Mouse (Mus musculus): ENCODE results near the gene Matk. TPM values are rescaled to one million over a fixed set of nuclear protein-coding genes. Genes with fewer than 3 reads are reported as not detected.
A peak's percentile ranks its signal among the peaks of the same experiment; 100 is the strongest.
"Not testable (repeated sequence)": the region's sequence is repeated elsewhere in the genome, so short reads cannot be mapped to it uniquely, and the experiment has no call there.

The Matk gene
- polyA plus RNA-seq (2015; fragmentation: Nextera tagmentation; extraction: Ambion mirVana), result 2.6 and 2.7 TPM in 2 replicates

DNA sequence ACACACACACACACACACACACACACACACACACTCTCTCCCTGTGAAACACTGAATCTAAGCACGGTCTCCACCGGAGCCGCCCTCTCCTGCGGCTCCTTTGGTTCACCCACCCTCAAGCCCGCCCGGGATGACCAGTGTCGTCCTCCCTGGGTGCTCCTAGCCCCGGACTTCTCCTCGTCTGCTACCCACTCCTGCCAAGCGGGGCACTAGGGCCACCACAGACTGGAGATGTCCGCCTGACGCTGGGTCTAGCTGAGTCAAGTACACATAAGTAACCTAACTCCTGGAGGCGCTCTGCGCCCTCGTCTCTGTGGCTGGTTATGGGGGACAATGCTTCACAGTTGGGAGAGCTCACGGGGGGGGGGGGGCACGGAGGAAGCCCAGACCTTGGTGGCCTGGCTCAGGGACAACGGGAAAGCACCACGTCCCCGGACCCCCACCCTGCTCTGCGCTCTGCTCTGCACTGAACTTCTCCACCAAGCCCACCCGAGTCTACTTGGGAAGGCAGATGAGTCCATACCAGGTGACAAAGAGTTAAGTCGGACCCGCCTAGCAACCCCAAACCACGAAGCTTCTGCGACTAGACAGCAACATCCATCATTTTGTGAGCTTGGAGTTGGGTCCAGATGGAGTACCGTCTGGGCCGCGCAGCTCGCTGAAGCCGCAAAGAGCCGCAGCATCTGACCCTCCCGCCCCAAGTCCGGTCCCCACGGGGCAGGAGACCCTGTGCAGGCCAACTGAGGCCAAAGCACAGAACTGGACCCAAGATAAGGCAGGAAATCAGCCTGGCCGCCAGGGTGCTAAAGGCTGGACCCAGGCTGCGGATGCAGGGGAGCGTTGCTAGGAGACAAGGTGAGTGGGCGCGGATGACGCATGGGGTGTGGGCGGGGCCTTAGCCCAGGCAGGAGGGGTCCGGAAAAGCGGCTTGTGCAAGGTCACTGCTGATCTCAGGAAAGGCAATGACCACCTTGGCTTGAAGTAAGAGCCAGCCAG, at the start of gene Matk:
Matk (plus strand) TSS at position 512 of the 996 bp plus-strand sequence.
- Histone ChIP-seq H3K27me3 (ENCODE audit: control insufficient read depth, insufficient read depth, low read length) (peaks cover 56% of the 10 kb centered on the region), H3K9ac (ENCODE audit: low read length) (no peak within 1 kb of the TSS), H3K27ac (ENCODE audit: low read length) (no peak within 1 kb of the TSS), H3K9me3 (replicated peaks; ENCODE audit: control insufficient read depth, low read length) (no peaks in the 10 kb centered on the region), H3K4me3 (ENCODE audit: low read length) (no peak within 1 kb of the TSS), H3K4me2 (ENCODE audit: low read depth, low read length) (no peak within 1 kb of the TSS), H3K4me1 (ENCODE audit: control insufficient read depth, insufficient read depth, low read length) (peaks cover 7% of the 10 kb centered on the region), H3K36me3 (ENCODE audit: control insufficient read depth, insufficient read depth) (no peaks in the 10 kb centered on the region)
- 11% methylated on average over 44 of the region's 44 CpGs for WGBS
- ATAC-seq (replicated peaks; ENCODE audit: extremely low read depth, insufficient read depth, low FRiP score), result 0 out of 2 replicates have a peak, but pooled peaks have one; percentile 17

GRCm38 (mm10) chr10:81202978-81203720, 49.6 kb upstream of the Matk start:
- Histone ChIP-seq H3K36me3 (ENCODE audit: control insufficient read depth, insufficient read depth) (no peaks in the 10 kb centered on the region), H3K4me3 (ENCODE audit: low read length) (no peak overlapping the region), H3K4me2 (ENCODE audit: low read depth, low read length) (no peak overlapping the region), H3K9me3 (replicated peaks; ENCODE audit: control insufficient read depth, low read length) (no peaks in the 10 kb centered on the region), H3K9ac (ENCODE audit: low read length) (no peak overlapping the region; the same call in 1 of the 2 replicates), H3K4me1 (ENCODE audit: control insufficient read depth, insufficient read depth, low read length) (peaks cover 39% of the 10 kb centered on the region), H3K27ac (ENCODE audit: low read length) (peak overlapping the region; percentile 96), H3K27me3 (ENCODE audit: control insufficient read depth, insufficient read depth, low read length) (no peaks in the 10 kb centered on the region)
- WGBS, result 55% methylated on average over 8 of the region's 8 CpGs
- no peak for ATAC-seq (replicated peaks; ENCODE audit: extremely low read depth, insufficient read depth, low FRiP score)

GRCm38 (mm10) chr10:81204137-81204536, 48.6 kb upstream of the Matk start:
- Histone ChIP-seq H3K36me3 (ENCODE audit: control insufficient read depth, insufficient read depth) (no peaks in the 10 kb centered on the region), H3K4me2 (ENCODE audit: low read depth, low read length) (no peak overlapping the region), H3K27ac (ENCODE audit: low read length) (peak overlapping the region; percentile 96), H3K4me1 (ENCODE audit: control insufficient read depth, insufficient read depth, low read length) (peaks cover 33% of the 10 kb centered on the region), H3K9me3 (replicated peaks; ENCODE audit: control insufficient read depth, low read length) (no peaks in the 10 kb centered on the region), H3K9ac (ENCODE audit: low read length) (no peak overlapping the region), H3K4me3 (ENCODE audit: low read length) (no peak overlapping the region), H3K27me3 (ENCODE audit: control insufficient read depth, insufficient read depth, low read length) (no peaks in the 10 kb centered on the region)
- 52% methylated on average over 4 of the region's 4 CpGs for WGBS
- ATAC-seq (replicated peaks; ENCODE audit: extremely low read depth, insufficient read depth, low FRiP score), result no peak

DNA sequence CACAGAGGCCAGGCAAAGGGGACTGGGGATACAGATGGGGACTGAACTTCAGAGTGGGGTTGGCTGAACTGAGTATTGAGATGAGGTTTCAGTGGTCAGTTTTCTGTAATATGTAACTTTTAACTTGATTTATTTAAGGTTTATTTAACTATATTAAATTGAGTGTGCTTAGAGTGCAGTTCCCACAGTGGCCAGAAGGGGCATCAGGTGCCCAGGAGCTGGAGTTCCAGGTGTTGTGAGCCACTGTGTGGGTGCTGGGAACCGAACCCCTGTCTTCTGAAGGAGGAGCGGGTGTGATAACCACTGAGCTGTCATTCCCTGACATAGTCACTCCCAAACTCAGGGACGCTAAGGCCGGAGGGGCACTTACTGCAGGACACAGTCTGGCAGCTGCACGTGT, 42.6 kb upstream of the Matk start:
- peaks cover 3% of the 10 kb centered on the region; the same call in 1 of the 2 replicates for H3K9me3 ChIP-seq (replicated peaks; ENCODE audit: control insufficient read depth, low read length)
- no peak overlapping the region for H3K27ac ChIP-seq (ENCODE audit: low read length)
- no peaks in the 10 kb centered on the region for H3K36me3 ChIP-seq (ENCODE audit: control insufficient read depth, insufficient read depth)
- H3K4me3 ChIP-seq (ENCODE audit: low read length), result no peak overlapping the region
- H3K27me3 ChIP-seq (ENCODE audit: control insufficient read depth, insufficient read depth, low read length), result no peaks in the 10 kb centered on the region
- H3K4me1 ChIP-seq (ENCODE audit: control insufficient read depth, insufficient read depth, low read length), result no peaks in the 10 kb centered on the region
- 95% methylated on average over 5 of the region's 5 CpGs for WGBS
- no peak for ATAC-seq (replicated peaks; ENCODE audit: extremely low read depth, insufficient read depth, low FRiP score)
- no peak overlapping the region for H3K4me2 ChIP-seq (ENCODE audit: low read depth, low read length)
- no peak overlapping the region for H3K9ac ChIP-seq (ENCODE audit: low read length)

- Histone ChIP-seq H3K27ac (ENCODE audit: low read length) (no peak overlapping the region), H3K9ac (ENCODE audit: low read length) (no peak overlapping the region), H3K4me3 (ENCODE audit: low read length) (no peak overlapping the region), H3K4me1 (ENCODE audit: control insufficient read depth, insufficient read depth, low read length) (no peaks in the 10 kb centered on the region), H3K27me3 (ENCODE audit: control insufficient read depth, insufficient read depth, low read length) (no peaks in the 10 kb centered on the region), H3K9me3 (replicated peaks; ENCODE audit: control insufficient read depth, low read length) (no peaks in the 10 kb centered on the region), H3K36me3 (ENCODE audit: control insufficient read depth, insufficient read depth) (no peaks in the 10 kb centered on the region), H3K4me2 (ENCODE audit: low read depth, low read length) (no peak overlapping the region)
- 88% methylated on average over 6 of the region's 6 CpGs for WGBS
- no peak for ATAC-seq (replicated peaks; ENCODE audit: extremely low read depth, insufficient read depth, low FRiP score)
Observed at GRCm38 (mm10) chr10:81216260-81216659, 36.5 kb upstream of the Matk start.

DNA sequence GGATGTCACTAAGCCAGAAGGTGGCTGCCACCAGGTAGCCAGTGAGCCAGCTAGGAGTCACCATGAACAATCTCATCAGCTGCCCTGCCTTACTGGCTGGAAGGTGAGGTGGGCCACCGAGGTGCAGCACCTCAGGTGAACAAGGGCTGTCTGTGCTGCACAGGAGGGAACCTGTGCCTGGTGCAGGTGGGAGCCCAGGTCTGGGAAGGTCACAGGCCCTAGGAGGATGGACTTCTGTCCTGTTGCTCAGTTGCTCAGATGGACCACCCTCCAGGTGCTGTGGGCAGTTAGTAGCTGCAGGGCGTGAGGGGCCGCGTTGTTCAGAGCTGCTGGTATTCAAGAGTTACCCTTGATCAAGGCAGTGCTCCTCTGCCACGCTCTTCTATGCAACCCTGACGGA, 35.9 kb upstream of the Matk start:
- Histone ChIP-seq H3K4me2 (ENCODE audit: low read depth, low read length) (no peak overlapping the region), H3K4me3 (ENCODE audit: low read length) (no peak overlapping the region), H3K9ac (ENCODE audit: low read length) (no peak overlapping the region), H3K36me3 (ENCODE audit: control insufficient read depth, insufficient read depth) (no peaks in the 10 kb centered on the region), H3K27me3 (ENCODE audit: control insufficient read depth, insufficient read depth, low read length) (no peaks in the 10 kb centered on the region), H3K4me1 (ENCODE audit: control insufficient read depth, insufficient read depth, low read length) (no peaks in the 10 kb centered on the region), H3K27ac (ENCODE audit: low read length) (no peak overlapping the region), H3K9me3 (replicated peaks; ENCODE audit: control insufficient read depth, low read length) (no peaks in the 10 kb centered on the region)
- ATAC-seq (replicated peaks; ENCODE audit: extremely low read depth, insufficient read depth, low FRiP score), result no peak
- WGBS, result 82% methylated on average over 6 of the region's 6 CpGs

DNA sequence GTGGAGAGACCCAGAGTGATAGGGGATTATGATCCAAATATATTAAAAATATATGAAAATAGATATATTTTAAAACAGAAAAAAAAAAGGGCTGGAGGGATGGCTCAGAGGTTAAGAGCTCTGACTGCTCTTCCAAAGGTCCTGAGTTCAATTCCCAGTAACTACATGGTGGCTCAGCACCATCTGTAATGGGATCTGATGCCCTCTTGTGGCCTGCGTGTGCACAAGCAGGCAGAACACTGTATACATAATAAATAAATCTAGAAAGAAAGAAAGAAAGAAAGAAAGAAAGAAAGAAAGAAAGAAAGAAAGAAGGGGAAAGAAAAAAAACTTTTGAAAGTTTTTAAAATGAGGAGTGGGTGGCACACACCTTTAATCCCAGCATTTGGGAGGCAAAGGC, 35.5 kb upstream of the Matk start:
- ATAC-seq (replicated peaks; ENCODE audit: extremely low read depth, insufficient read depth, low FRiP score); H3K9ac ChIP-seq (ENCODE audit: low read length); H3K36me3 ChIP-seq (ENCODE audit: control insufficient read depth, insufficient read depth); H3K27ac ChIP-seq (ENCODE audit: low read length); H3K9me3 ChIP-seq (replicated peaks; ENCODE audit: control insufficient read depth, low read length); H3K4me2 ChIP-seq (ENCODE audit: low read depth, low read length); H3K27me3 ChIP-seq (ENCODE audit: control insufficient read depth, insufficient read depth, low read length); H3K4me1 ChIP-seq (ENCODE audit: control insufficient read depth, insufficient read depth, low read length); H3K4me3 ChIP-seq (ENCODE audit: low read length): not testable (repeated sequence)
- 4% methylated on average over 1 of the region's 1 CpGs for WGBS

DNA sequence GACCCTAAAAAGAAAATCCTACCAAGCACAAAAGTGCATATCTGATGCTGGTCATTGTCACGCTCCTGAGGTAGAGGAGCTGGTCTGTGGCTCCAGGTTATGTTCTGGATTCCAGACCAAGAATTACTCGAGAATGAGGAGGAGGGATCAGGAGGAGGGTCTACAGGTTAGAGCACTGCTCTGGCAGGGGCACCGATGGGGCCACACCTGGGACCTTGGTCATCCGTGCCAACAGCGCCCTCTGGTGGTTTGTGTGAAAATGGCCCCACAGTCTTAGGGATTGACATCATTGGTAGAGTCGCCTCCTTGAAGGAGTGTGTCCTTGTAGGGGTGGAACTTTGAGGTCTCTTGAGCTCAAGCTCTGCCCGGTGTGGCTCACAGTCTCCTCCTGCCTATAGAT, 34.8 kb upstream of the Matk start:
- H3K4me3 ChIP-seq (ENCODE audit: low read length), result no peak overlapping the region
- H3K9me3 ChIP-seq (replicated peaks; ENCODE audit: control insufficient read depth, low read length), result no peaks in the 10 kb centered on the region
- H3K27me3 ChIP-seq (ENCODE audit: control insufficient read depth, insufficient read depth, low read length), result no peaks in the 10 kb centered on the region
- H3K9ac ChIP-seq (ENCODE audit: low read length), result no peak overlapping the region
- peak; percentile 64 for ATAC-seq (replicated peaks; ENCODE audit: extremely low read depth, insufficient read depth, low FRiP score)
- H3K27ac ChIP-seq (ENCODE audit: low read length), result no peak overlapping the region
- no peak overlapping the region for H3K4me2 ChIP-seq (ENCODE audit: low read depth, low read length)
- no peaks in the 10 kb centered on the region for H3K36me3 ChIP-seq (ENCODE audit: control insufficient read depth, insufficient read depth)
- 32% methylated on average over 7 of the region's 7 CpGs for WGBS
- no peaks in the 10 kb centered on the region for H3K4me1 ChIP-seq (ENCODE audit: control insufficient read depth, insufficient read depth, low read length)
